Mouse (Mus musculus) hindbrain, embryonic 16.5 days (tissue): ENCODE measurements around the gene Plxnb2. TPM values are rescaled to one million over a fixed set of nuclear protein-coding genes. Genes with fewer than 3 reads are reported as not detected.

Source experiments
- ATAC-seq: fragments of 200-750 bp; cut with Nextera tagmentation; 2 replicates; pipeline ENCODE4 v1.8.0; 2017; ENCODE audit warnings: moderate TSS enrichment, moderate library complexity
- H3K27ac ChIP-seq: fragments of 300-500 bp; sonication (generic); 2 replicates; pipeline ENCODE4 v1.5.1; 2014; ENCODE audit warnings: low read depth, mild to moderate bottlenecking, control low read depth, low read length, moderate library complexity
- H3K27me3 ChIP-seq: fragments of 300-500 bp; sonication (generic); replicated peaks from 2 replicates; pipeline ENCODE4 v1.6.1; 2014; ENCODE audit warnings: low read length; ENCODE audit not compliant: control insufficient read depth, insufficient read depth
- H3K36me3 ChIP-seq: fragments of 300-500 bp; sonication (generic); 2 replicates; pipeline ENCODE4 v1.6.1; 2014; ENCODE audit warnings: mild to moderate bottlenecking, low read length, moderate library complexity, mixed read lengths; ENCODE audit not compliant: control insufficient read depth, insufficient read depth
- H3K4me1 ChIP-seq: fragments of 300-500 bp; sonication (generic); 2 replicates; pipeline ENCODE4 v1.6.1; 2014; ENCODE audit warnings: low read depth, low read length; ENCODE audit not compliant: control insufficient read depth, insufficient read depth
- H3K4me2 ChIP-seq: fragments of 300-500 bp; sonication (generic); 2 replicates; pipeline ENCODE4 v1.6.1; 2014; ENCODE audit warnings: mild to moderate bottlenecking, low read length, control low read depth, moderate library complexity
- H3K4me3 ChIP-seq: fragments of 300-500 bp; sonication (generic); 2 replicates; pipeline ENCODE4 v1.5.1; 2014; ENCODE audit warnings: mild to moderate bottlenecking, low read length, control low read depth, moderate library complexity
- H3K9ac ChIP-seq: fragments of 300-500 bp; sonication (generic); 2 replicates; pipeline ENCODE4 v1.6.1; 2014; ENCODE audit warnings: low read depth, mild to moderate bottlenecking, control low read depth, low read length, moderate library complexity
- H3K9me3 ChIP-seq: fragments of 300-500 bp; sonication (generic); 2 replicates; pipeline ENCODE4 v1.6.1; 2014; ENCODE audit warnings: mild to moderate bottlenecking, low read length, moderate library complexity; ENCODE audit not compliant: control insufficient read depth
- WGBS: fragments of 180-500 bp; shearing (Covaris S2); extraction: QIAGEN DNeasy Blood & Tissue Kit; methylation state at CpG from one replicate; pipeline ENCODE4 v1.1.7; 2014; 5-methylcytosine and 5-hydroxymethylcytosine counted together
- polyA plus RNA-seq: library from polyadenylated mRNA; unstranded; fragments of >200 nt; fragmentation: Nextera tagmentation; extraction: Ambion mirVana; gene quantifications from 2 replicates; pipeline ENCODE4 v1.2.1, GENCODE M21; 2015

The Plxnb2 gene
- polyA plus RNA-seq, 1 experiment from 2014 or later = 85.2 TPM

- H3K9ac ChIP-seq = no peak overlapping the region
- no peaks in the 10 kb centered on the region for H3K9me3 ChIP-seq
- no peak overlapping the region for H3K27ac ChIP-seq
- H3K4me1 ChIP-seq = peaks cover 15% of the 10 kb centered on the region
- WGBS = 95% methylated on average over 12 of the region's 12 CpGs
- H3K36me3 ChIP-seq = peaks cover 59% of the 10 kb centered on the region
- H3K4me2 ChIP-seq = no peak overlapping the region
- H3K4me3 ChIP-seq = no peak overlapping the region
- no peaks in the 10 kb centered on the region for H3K27me3 ChIP-seq
- ATAC-seq = no peak
Measured at GRCm38 (mm10) chr15:89165478-89165877, 15.1 kb downstream of the Plxnb2 start.

DNA sequence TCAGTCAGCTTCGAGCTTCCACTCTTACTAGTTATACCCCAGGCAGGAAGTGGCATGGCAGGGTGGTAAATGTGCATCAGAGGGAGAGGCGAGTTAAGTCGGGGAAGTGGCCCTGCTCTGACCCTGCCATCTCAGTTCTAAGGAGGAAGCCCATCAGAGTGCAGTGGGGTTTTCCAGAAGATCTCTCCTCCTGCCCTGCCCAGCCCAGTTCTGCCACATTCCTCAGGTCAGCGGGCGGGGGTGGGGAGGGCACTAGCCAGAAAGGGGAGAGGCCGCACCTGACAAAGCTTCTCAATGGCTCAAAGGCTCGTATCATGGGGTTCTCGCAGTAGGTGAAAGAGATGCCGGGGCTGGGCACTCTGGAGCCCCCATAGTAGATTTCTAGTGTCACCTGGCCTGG lies 19.2 kb downstream of the Plxnb2 start:
- Histone ChIP-seq H3K9ac (no peak overlapping the region), H3K4me2 (no peak overlapping the region), H3K4me1 (no peaks in the 10 kb centered on the region), H3K9me3 (no peaks in the 10 kb centered on the region), H3K27me3 (no peaks in the 10 kb centered on the region), H3K27ac (no peak overlapping the region), H3K36me3 (peaks cover 84% of the 10 kb centered on the region), H3K4me3 (no peak overlapping the region)
- no peak for ATAC-seq
- 85% methylated on average over 9 of the region's 9 CpGs for WGBS

- 90% methylated on average over 16 of the region's 16 CpGs for WGBS
- Histone ChIP-seq H3K9ac (no peak overlapping the region), H3K27me3 (no peaks in the 10 kb centered on the region), H3K4me3 (no peak overlapping the region), H3K27ac (no peak overlapping the region), H3K4me2 (no peak overlapping the region), H3K4me1 (no peaks in the 10 kb centered on the region), H3K9me3 (no peaks in the 10 kb centered on the region), H3K36me3 (peaks cover 85% of the 10 kb centered on the region)
- no peak for ATAC-seq
Measured at GRCm38 (mm10) chr15:89158516-89158915, 22.1 kb downstream of the Plxnb2 start.

- Histone ChIP-seq H3K4me1 (no peaks in the 10 kb centered on the region), H3K27me3 (no peaks in the 10 kb centered on the region), H3K9me3 (no peaks in the 10 kb centered on the region), H3K4me3 (no peak overlapping the region), H3K9ac (no peak overlapping the region), H3K4me2 (no peak overlapping the region), H3K36me3 (peaks cover 82% of the 10 kb centered on the region), H3K27ac (no peak overlapping the region)
- WGBS = 70% methylated on average over 7 of the region's 7 CpGs
- no peak for ATAC-seq
Measured at GRCm38 (mm10) chr15:89157954-89158353, 22.6 kb downstream of the Plxnb2 start.

- peaks cover 28% of the 10 kb centered on the region for H3K4me1 ChIP-seq
- no peak overlapping the region for H3K27ac ChIP-seq
- H3K27me3 ChIP-seq = no peaks in the 10 kb centered on the region
- no peak overlapping the region for H3K4me2 ChIP-seq
- peaks cover 28% of the 10 kb centered on the region for H3K36me3 ChIP-seq
- no peak overlapping the region for H3K4me3 ChIP-seq
- no peaks in the 10 kb centered on the region for H3K9me3 ChIP-seq
- no peak overlapping the region for H3K9ac ChIP-seq
- peak; percentile 25; the same call in 1 of the 2 replicates for ATAC-seq
Measured at GRCm38 (mm10) chr15:89152312-89152711, 28.3 kb downstream of the Plxnb2 start.

DNA sequence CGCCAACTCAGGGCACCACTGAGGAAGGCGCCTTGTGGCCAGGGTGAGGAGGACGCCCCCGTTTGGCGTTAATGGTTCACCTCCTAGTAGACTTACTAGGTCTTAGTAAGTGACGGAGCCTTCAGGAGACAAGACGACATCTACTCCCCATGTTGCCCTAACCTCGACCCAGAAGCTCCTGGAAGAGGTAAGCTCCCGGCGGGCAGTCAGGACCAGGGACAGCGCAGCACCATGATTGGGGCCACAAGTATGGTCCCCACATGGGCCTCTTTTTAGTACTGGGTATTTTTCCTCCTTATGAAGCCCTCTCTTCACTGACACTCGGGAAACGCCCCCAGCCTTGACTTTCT lies 30.6 kb downstream of the Plxnb2 start:
- peaks cover 38% of the 10 kb centered on the region for H3K4me1 ChIP-seq
- H3K4me3 ChIP-seq = peak overlapping the region; percentile 83
- no peak for ATAC-seq
- H3K36me3 ChIP-seq = peaks cover 5% of the 10 kb centered on the region; the same call in 1 of the 2 replicates
- H3K27ac ChIP-seq = peak overlapping the region; percentile 88
- 1% methylated on average over 13 of the region's 13 CpGs for WGBS
- no peaks in the 10 kb centered on the region for H3K9me3 ChIP-seq
- H3K9ac ChIP-seq = peak overlapping the region; percentile 93
- peak overlapping the region; percentile 90 for H3K4me2 ChIP-seq
- no peaks in the 10 kb centered on the region for H3K27me3 ChIP-seq

- ATAC-seq = peak; percentile 69
- H3K27me3 ChIP-seq = no peaks in the 10 kb centered on the region
- 1% methylated on average over 33 of the region's 61 CpGs for WGBS
- peak within 1 kb of the TSS; percentile 83 for H3K4me3 ChIP-seq
- peaks cover 38% of the 10 kb centered on the region for H3K4me1 ChIP-seq
- no peaks in the 10 kb centered on the region for H3K9me3 ChIP-seq
- H3K9ac ChIP-seq = peak within 1 kb of the TSS; percentile 93
- peak within 1 kb of the TSS; percentile 88 for H3K27ac ChIP-seq
- peak within 1 kb of the TSS; percentile 90 for H3K4me2 ChIP-seq
- H3K36me3 ChIP-seq = 0 out of 2 replicates have a peak, but pooled peaks cover 3% of the 10 kb centered on the region
Measured at GRCm38 (mm10) chr15:89149271-89150040, 31.1 kb downstream of the Plxnb2 start, which contains the start of gene Mapk11. TSS of gene Mapk11 (minus strand) at chr15:89149628.

DNA sequence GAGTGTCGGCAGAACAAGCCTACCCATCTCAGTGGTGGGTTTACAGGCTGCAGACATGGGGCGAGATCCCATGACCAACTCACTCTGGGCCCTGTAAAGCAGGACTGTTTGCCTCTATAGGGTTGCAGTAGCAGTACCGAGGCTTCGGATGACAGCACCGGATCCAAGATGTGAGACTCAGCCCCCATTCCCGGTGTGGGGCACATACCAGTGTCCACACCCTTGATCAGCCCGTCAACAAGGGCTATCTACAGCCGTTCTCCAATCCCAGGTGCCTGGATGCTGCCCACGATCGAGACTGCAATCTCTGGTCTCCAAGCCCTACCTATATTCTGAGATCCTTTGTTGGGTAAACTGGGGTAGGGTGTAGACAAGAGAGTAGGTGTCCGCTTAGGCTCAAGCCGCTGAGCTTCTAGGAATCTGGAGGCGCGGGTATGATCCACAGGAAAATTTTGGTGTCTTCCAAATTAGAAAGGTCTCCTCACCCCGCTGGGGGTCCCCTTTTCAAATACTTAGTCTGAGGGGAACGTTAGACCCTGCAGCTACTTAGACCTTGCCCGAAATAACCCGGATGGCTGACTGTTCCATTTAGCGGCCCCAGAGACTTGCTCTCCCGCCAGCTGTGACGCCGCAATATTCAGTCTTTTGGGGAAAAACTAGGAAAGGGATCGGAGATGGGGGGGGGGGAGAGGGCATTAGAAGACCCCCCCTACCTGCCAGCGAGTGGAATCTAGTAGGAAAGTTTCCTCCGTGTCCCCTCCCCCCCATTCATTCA lies 31.9 kb downstream of the Plxnb2 start:
- 2% methylated on average over 25 of the region's 25 CpGs for WGBS
- Histone ChIP-seq H3K27me3 (no peaks in the 10 kb centered on the region), H3K36me3 (peaks cover 3% of the 10 kb centered on the region; the same call in 1 of the 2 replicates), H3K27ac (peak overlapping the region; percentile 88), H3K9me3 (no peaks in the 10 kb centered on the region), H3K4me2 (peak overlapping the region; percentile 90), H3K4me3 (peak overlapping the region; percentile 83), H3K9ac (peak overlapping the region; percentile 93), H3K4me1 (peaks cover 38% of the 10 kb centered on the region)
- peak; percentile 4; the same call in 1 of the 2 replicates for ATAC-seq

GRCm38 (mm10) chr15:89147895-89148294 lies 32.7 kb downstream of the Plxnb2 start:
- ATAC-seq = no peak
- H3K27ac ChIP-seq = no peak overlapping the region
- peak overlapping the region; percentile 83 for H3K4me3 ChIP-seq
- H3K9me3 ChIP-seq = no peaks in the 10 kb centered on the region
- H3K4me1 ChIP-seq = peaks cover 38% of the 10 kb centered on the region
- peak overlapping the region; percentile 90 for H3K4me2 ChIP-seq
- H3K27me3 ChIP-seq = no peaks in the 10 kb centered on the region
- H3K9ac ChIP-seq = peak overlapping the region; percentile 27; the same call in 1 of the 2 replicates
- WGBS = 32% methylated on average over 4 of the region's 4 CpGs
- H3K36me3 ChIP-seq = peaks cover 3% of the 10 kb centered on the region
